ENCODE assay signal across 8 mouse cellular contexts in genomic region chr3:128001924-128002501, GRCm38 (mm10).
DNase-seq lines count a peak whose midpoint lies in the region; ATAC-seq and TF ChIP-seq lines count a peak whose summit lies in the region.

No protein-coding gene starts in this region.

- H3K4me2 ChIP-seq in heart, embryonic 12.5 days: no peak overlapping the region
- no peak overlapping the region for H3K4me2 ChIP-seq in hindbrain, postnatal 0 days (ENCODE audit: low read depth, low read length)
- H3K4me2 ChIP-seq in neural tube, embryonic 12.5 days (replicated peaks): no peak overlapping the region

- WGBS in heart, embryonic 12.5 days: 78% methylated on average over 6 of the region's 6 CpGs
- 66% methylated on average over 6 of the region's 6 CpGs for WGBS in embryonic facial prominence, embryonic 10.5 days
- WGBS in hindbrain, postnatal 0 days: 72% methylated on average over 6 of the region's 6 CpGs
- 70% methylated on average over 6 of the region's 6 CpGs for WGBS in limb, embryonic 10.5 days
- WGBS in neural tube, embryonic 12.5 days: 75% methylated on average over 6 of the region's 6 CpGs

- no peaks in the 10 kb centered on the region for H3K4me1 ChIP-seq in heart, embryonic 12.5 days (replicated peaks)
- no peaks in the 10 kb centered on the region for H3K4me1 ChIP-seq in ES-E14 (ENCODE audit: control insufficient read depth in 2 of 2, insufficient read depth in 2 of 2, low read length in 2 of 2, poor library complexity in 1 of 2)
- H3K4me1 ChIP-seq in embryonic facial prominence, embryonic 10.5 days: peaks cover 3% of the 10 kb centered on the region; the same call in 1 of the 2 replicates
- H3K4me1 ChIP-seq in hindbrain, postnatal 0 days (ENCODE audit: insufficient read depth, low read length): no peaks in the 10 kb centered on the region
- H3K4me1 ChIP-seq in limb, embryonic 10.5 days: no peaks in the 10 kb centered on the region
- H3K4me1 ChIP-seq in neural tube, embryonic 12.5 days: no peaks in the 10 kb centered on the region

- peak; percentile 3 to 22 for DNase-seq in heart, adult 18-20 months
- peak; percentile 20 for DNase-seq in ES-E14 (ENCODE audit: low read depth, low spot score)
- peak; percentile 46 for DNase-seq in embryonic facial prominence, embryonic 10.5 days (ENCODE audit: low spot score)
- peak; percentile 83 for DNase-seq in hindbrain, postnatal 0 days (ENCODE audit: low spot score)
- peak; percentile 55 for DNase-seq in limb, embryonic 10.5 days (ENCODE audit: low spot score)
- no peak for DNase-seq in spleen, adult 18-20 months

- no peak overlapping the region for H3K9ac ChIP-seq in heart, embryonic 12.5 days
- H3K9ac ChIP-seq in ES-E14 (ENCODE audit: insufficient read depth, low read depth, low read length, poor library complexity, severe bottlenecking): no peak overlapping the region
- no peak overlapping the region for H3K9ac ChIP-seq in hindbrain, postnatal 0 days (replicated peaks; ENCODE audit: low read length)
- H3K9ac ChIP-seq in neural tube, embryonic 12.5 days: no peak overlapping the region

- no peaks in the 10 kb centered on the region for H3K27me3 ChIP-seq in heart, embryonic 12.5 days (replicated peaks)
- no peaks in the 10 kb centered on the region for H3K27me3 ChIP-seq in embryonic facial prominence, embryonic 10.5 days (replicated peaks; ENCODE audit: low read depth, poor library complexity, severe bottlenecking)
- H3K27me3 ChIP-seq in hindbrain, postnatal 0 days (ENCODE audit: insufficient read depth, low read length): no peaks in the 10 kb centered on the region
- H3K27me3 ChIP-seq in limb, embryonic 10.5 days (ENCODE audit: low read depth, poor library complexity, severe bottlenecking): no peaks in the 10 kb centered on the region
- H3K27me3 ChIP-seq in neural tube, embryonic 12.5 days (replicated peaks): no peaks in the 10 kb centered on the region

- H3K27ac ChIP-seq in heart, embryonic 12.5 days (ENCODE audit: poor library complexity, severe bottlenecking): no peak overlapping the region
- no peak overlapping the region for H3K27ac ChIP-seq in ES-E14 (ENCODE audit: insufficient read depth, low read depth, low read length, poor library complexity, severe bottlenecking)
- H3K27ac ChIP-seq in embryonic facial prominence, embryonic 10.5 days (replicated peaks): no peak overlapping the region
- no peak overlapping the region for H3K27ac ChIP-seq in hindbrain, postnatal 0 days
- no peak overlapping the region for H3K27ac ChIP-seq in limb, embryonic 10.5 days
- no peak overlapping the region for H3K27ac ChIP-seq in neural tube, embryonic 12.5 days

- H3K9me3 ChIP-seq in heart, embryonic 12.5 days (replicated peaks): no peaks in the 10 kb centered on the region
- H3K9me3 ChIP-seq in ES-E14 (ENCODE audit: control insufficient read depth, insufficient read depth, low read depth, low read length): no peaks in the 10 kb centered on the region
- H3K9me3 ChIP-seq in embryonic facial prominence, embryonic 10.5 days: no peaks in the 10 kb centered on the region
- no peaks in the 10 kb centered on the region for H3K9me3 ChIP-seq in hindbrain, postnatal 0 days (ENCODE audit: low read length)
- H3K9me3 ChIP-seq in limb, embryonic 10.5 days (replicated peaks): no peaks in the 10 kb centered on the region
- no peaks in the 10 kb centered on the region for H3K9me3 ChIP-seq in neural tube, embryonic 12.5 days

- peak; percentile 90 for TF ChIP-seq CTCF in hindbrain, postnatal 0 days (IDR thresholded peaks at IDR 0.05; ENCODE audit: low read depth)

- no peak for ATAC-seq in heart, embryonic 12.5 days (ENCODE audit: insufficient number of reproducible peaks, low FRiP score)
- ATAC-seq in hindbrain, postnatal 0 days: peak; percentile 63
- ATAC-seq in neural tube, embryonic 12.5 days (ENCODE audit: low FRiP score, low read depth): peak; percentile 71

- no peak overlapping the region for H3K4me3 ChIP-seq in heart, embryonic 12.5 days
- H3K4me3 ChIP-seq in ES-E14 (ENCODE audit: insufficient read depth in 1 of 2, low read depth in 1 of 2, low read length in 2 of 2, poor library complexity in 1 of 2, severe bottlenecking in 1 of 2): no peak overlapping the region
- no peak overlapping the region for H3K4me3 ChIP-seq in embryonic facial prominence, embryonic 10.5 days
- no peak overlapping the region for H3K4me3 ChIP-seq in hindbrain, postnatal 0 days (ENCODE audit: low read length)
- H3K4me3 ChIP-seq in limb, embryonic 10.5 days: no peak overlapping the region
- no peak overlapping the region for H3K4me3 ChIP-seq in neural tube, embryonic 12.5 days

- in situ Hi-C loops in ES-E14 (cut with MboI; ENCODE audit: low sequenced_read_pairs in 2 of 2, unreplicated experiment in 2 of 2): no loop called here

- H3K36me3 ChIP-seq in heart, embryonic 12.5 days: no peaks in the 10 kb centered on the region
- H3K36me3 ChIP-seq in ES-E14 (ENCODE audit: control insufficient read depth, insufficient read depth, low read length, poor library complexity, severe bottlenecking): no peaks in the 10 kb centered on the region
- no peaks in the 10 kb centered on the region for H3K36me3 ChIP-seq in embryonic facial prominence, embryonic 10.5 days (replicated peaks)
- no peaks in the 10 kb centered on the region for H3K36me3 ChIP-seq in hindbrain, postnatal 0 days (ENCODE audit: insufficient read depth, low read length)
- H3K36me3 ChIP-seq in limb, embryonic 10.5 days: no peaks in the 10 kb centered on the region
- H3K36me3 ChIP-seq in neural tube, embryonic 12.5 days: no peaks in the 10 kb centered on the region

TF ChIP-seq in ES-E14, 5 proteins besides CTCF, POLR2A, EP300 and RAD21:
- TF ChIP-seq HCFC1 (IDR thresholded peaks at IDR 0.05; ENCODE audit: borderline replicate concordance, insufficient read depth, low read length) (no peak), MAFK (IDR thresholded peaks at IDR 0.05; ENCODE audit: insufficient read depth, low read depth, low read length) (no peak), CHD2 (IDR thresholded peaks at IDR 0.05; ENCODE audit: low read depth, low read length) (no peak), ZC3H11A (IDR thresholded peaks at IDR 0.05; ENCODE audit: borderline replicate concordance, low read depth, low read length) (no peak), ZNF384 (IDR thresholded peaks at IDR 0.05; ENCODE audit: low read depth, low read length) (no peak)

Comparison
In these comparisons a context has a peak if more than half of its experiments do, and no peak if none do; other contexts are left out.
1. DNase-seq: peak in heart, adult 18-20 months (2 of 2), ES-E14 (single experiment), embryonic facial prominence, embryonic 10.5 days (single experiment), hindbrain, postnatal 0 days (single experiment) and limb, embryonic 10.5 days (single experiment); none in spleen, adult 18-20 months (0 of 2).